Comparison of ENCODE assay signal across 11 mouse cellular contexts in the genomic region with DNA sequence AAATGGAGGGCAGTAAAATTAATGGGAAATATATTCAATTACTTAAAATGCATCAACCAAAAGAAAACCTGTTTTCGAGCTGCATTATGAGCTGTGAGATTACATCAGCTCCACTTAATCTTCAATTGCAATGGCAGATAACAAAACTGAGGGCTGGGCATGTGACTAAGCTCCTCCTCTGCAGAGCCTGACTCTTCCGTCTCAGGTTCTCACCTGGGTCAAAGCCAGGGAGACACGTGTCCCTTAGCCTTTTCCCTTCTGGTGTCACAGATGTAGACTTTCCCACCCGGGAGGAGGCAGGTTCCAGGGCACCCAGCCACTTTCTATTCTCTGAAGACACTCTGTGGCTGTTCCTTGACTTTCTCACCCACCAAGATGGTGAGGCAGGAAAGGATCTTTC. TPM values are rescaled to one million over a fixed set of nuclear protein-coding genes. Genes with fewer than 3 reads are reported as not detected.
DNase-seq lines count a peak whose midpoint lies in the region; ATAC-seq and TF ChIP-seq lines count a peak whose summit lies in the region.
"Had no signal": no experiment of that assay in that cellular context is flagged by ENCODE, and none has a peak within 500 bp of the region (broad histone marks: within the 10 kb centered on the region; RNA-seq: fewer than 3 reads in every experiment).

No protein-coding gene starts in this region.

- no peak overlapping the region for H3K9ac ChIP-seq in forebrain, embryonic 16.5 days (replicated peaks; ENCODE audit: low read depth, low read length)
- H3K9ac ChIP-seq in forebrain, embryonic 12.5 days = no peak overlapping the region
- no peak overlapping the region for H3K9ac ChIP-seq in embryonic facial prominence, embryonic 15.5 days
- H3K9ac ChIP-seq: embryonic facial prominence, embryonic 13.5 days had no signal

- WGBS in forebrain, embryonic 16.5 days = 47% methylated on average over 4 of the region's 4 CpGs
- WGBS in forebrain, embryonic 12.5 days = 78% methylated on average over 4 of the region's 4 CpGs
- WGBS in embryonic facial prominence, embryonic 15.5 days = 44% methylated on average over 4 of the region's 4 CpGs

- ATAC-seq in forebrain, embryonic 16.5 days = peak; percentile 67
- no peak for ATAC-seq in forebrain, embryonic 12.5 days (ENCODE audit: low FRiP score)
- peak; percentile 57; the same call in 1 of the 2 replicates for ATAC-seq in embryonic facial prominence, embryonic 15.5 days (ENCODE audit: insufficient number of reproducible peaks, low FRiP score, low TSS enrichment, low read depth)

- intact Hi-C loops in left cerebral cortex, postnatal 25 days (cut with DNase I) = no loop called here

- DNase-seq in brain, embryonic 14.5 days (ENCODE audit: low read depth) = peak; percentile 56
- DNase-seq in kidney, postnatal 4 days = peak; percentile 20 to 39
- DNase-seq in testis, postnatal 10 days (ENCODE audit: low spot score) = no peak
- DNase-seq in layer of hippocampus, postnatal 25 days (ENCODE audit: extremely low spot score in 1 of 2, low spot score in 1 of 2) = no peak
- DNase-seq in left cerebral cortex, postnatal 25 days (ENCODE audit: low spot score in 2 of 2) = no peak

- H3K4me1 ChIP-seq in forebrain, embryonic 16.5 days (replicated peaks; ENCODE audit: control insufficient read depth, insufficient read depth, low read length) = no peaks in the 10 kb centered on the region
- peaks cover 6% of the 10 kb centered on the region; the same call in 1 of the 2 replicates for H3K4me1 ChIP-seq in forebrain, embryonic 12.5 days
- no peaks in the 10 kb centered on the region for H3K4me1 ChIP-seq in embryonic facial prominence, embryonic 15.5 days
- H3K4me1 ChIP-seq: embryonic facial prominence, embryonic 13.5 days had no signal

- no peak overlapping the region for H3K4me2 ChIP-seq in forebrain, embryonic 16.5 days (ENCODE audit: low read length)
- no peak overlapping the region for H3K4me2 ChIP-seq in forebrain, embryonic 12.5 days
- H3K4me2 ChIP-seq in embryonic facial prominence, embryonic 15.5 days (replicated peaks) = no peak overlapping the region
- H3K4me2 ChIP-seq: embryonic facial prominence, embryonic 13.5 days had no signal

- no peak for TF ChIP-seq POLR2A in brain, embryonic 14.5 days (IDR thresholded peaks at IDR 0.05; ENCODE audit: borderline replicate concordance, extremely low read depth, insufficient read depth, insufficient read length, poor library complexity, severe bottlenecking)

- no peak for TF ChIP-seq CTCF in brain, embryonic 14.5 days (IDR thresholded peaks at IDR 0.05; ENCODE audit: borderline replicate concordance, extremely low read depth, insufficient read depth, insufficient read length)

- H3K27me3 ChIP-seq in forebrain, embryonic 16.5 days (replicated peaks; ENCODE audit: control insufficient read depth, insufficient read depth, low read length) = no peaks in the 10 kb centered on the region
- H3K27me3 ChIP-seq in forebrain, embryonic 12.5 days = no peaks in the 10 kb centered on the region
- H3K27me3 ChIP-seq in embryonic facial prominence, embryonic 15.5 days = no peaks in the 10 kb centered on the region
- H3K27me3 ChIP-seq: embryonic facial prominence, embryonic 13.5 days had no signal

- no peak overlapping the region for H3K4me3 ChIP-seq in forebrain, embryonic 16.5 days (replicated peaks; ENCODE audit: low read length)
- no peak overlapping the region for H3K4me3 ChIP-seq in forebrain, embryonic 12.5 days (replicated peaks)
- H3K4me3 ChIP-seq in embryonic facial prominence, embryonic 15.5 days (replicated peaks) = no peak overlapping the region
- H3K4me3 ChIP-seq: embryonic facial prominence, embryonic 13.5 days had no signal

- no peak overlapping the region for H3K27ac ChIP-seq in forebrain, embryonic 16.5 days (ENCODE audit: low read length)
- H3K27ac ChIP-seq in forebrain, embryonic 12.5 days = no peak overlapping the region
- H3K27ac ChIP-seq in embryonic facial prominence, embryonic 15.5 days (replicated peaks) = no peak overlapping the region
- H3K27ac ChIP-seq: embryonic facial prominence, embryonic 13.5 days; macrophage had no signal

- no peaks in the 10 kb centered on the region for H3K36me3 ChIP-seq in forebrain, embryonic 16.5 days (ENCODE audit: control insufficient read depth, insufficient read depth)
- H3K36me3 ChIP-seq in forebrain, embryonic 12.5 days (replicated peaks) = no peaks in the 10 kb centered on the region
- no peaks in the 10 kb centered on the region for H3K36me3 ChIP-seq in embryonic facial prominence, embryonic 15.5 days
- H3K36me3 ChIP-seq: embryonic facial prominence, embryonic 13.5 days had no signal

- no peaks in the 10 kb centered on the region for H3K9me3 ChIP-seq in forebrain, embryonic 16.5 days (ENCODE audit: control insufficient read depth, low read length)
- H3K9me3 ChIP-seq in forebrain, embryonic 12.5 days = no peaks in the 10 kb centered on the region
- no peaks in the 10 kb centered on the region for H3K9me3 ChIP-seq in embryonic facial prominence, embryonic 15.5 days (replicated peaks)
- H3K9me3 ChIP-seq: embryonic facial prominence, embryonic 13.5 days had no signal

RNA-seq across cellular contexts. Expression of a gene that starts 12.0 kb away (rescaled TPM):
- 1.4 and 1.7 TPM in 2 replicates for polyA plus RNA-seq in forebrain, embryonic 16.5 days (2015; fragmentation: Nextera tagmentation; extraction: Ambion mirVana)
- polyA plus RNA-seq in forebrain, embryonic 12.5 days (2016; fragmentation: Nextera tagmentation; extraction: Ambion mirVana) = 0.58 and 0.59 TPM in 2 replicates
- polyA plus RNA-seq in brain, embryonic 14.5 days (2012; rRNA removed) = 0.49 and 0.53 TPM in 2 replicates
- polyA plus RNA-seq in embryonic facial prominence, embryonic 15.5 days (2015; fragmentation: Nextera tagmentation; extraction: Ambion mirVana) = 8.8 and 9.4 TPM in 2 replicates
- total RNA-seq in layer of hippocampus, postnatal 25 days (2021) = 10 to 100 TPM; 10.6 to 10.7 TPM
- 1 to 10 TPM; 3.6 to 5.2 TPM for total RNA-seq in left cerebral cortex, postnatal 25 days (2021)
- polyA plus RNA-seq: macrophage had no signal

RNA-seq across cellular contexts. Expression of a gene that starts 58.3 kb away (rescaled TPM):
- polyA plus RNA-seq in forebrain, embryonic 16.5 days (2015; fragmentation: Nextera tagmentation; extraction: Ambion mirVana) = 1.3 and 2.1 TPM in 2 replicates
- 0.13 and 0.20 TPM in 2 replicates for polyA plus RNA-seq in forebrain, embryonic 12.5 days (2016; fragmentation: Nextera tagmentation; extraction: Ambion mirVana)
- 0.10 and 0.18 TPM in 2 replicates for polyA plus RNA-seq in brain, embryonic 14.5 days (2012; rRNA removed)
- 3.4 and 3.8 TPM in 2 replicates for polyA plus RNA-seq in embryonic facial prominence, embryonic 15.5 days (2015; fragmentation: Nextera tagmentation; extraction: Ambion mirVana)
- total RNA-seq in layer of hippocampus, postnatal 25 days (2021) = under 1 TPM; 0.20 to 0.40 TPM
- under 1 TPM; 0.34 to 0.62 TPM for total RNA-seq in left cerebral cortex, postnatal 25 days (2021)
- polyA plus RNA-seq: macrophage had no signal

RNA-seq across cellular contexts. Expression of a gene that starts 58.3 kb away (rescaled TPM):
- polyA plus RNA-seq in forebrain, embryonic 16.5 days (2015; fragmentation: Nextera tagmentation; extraction: Ambion mirVana) = 1.6 and 3.3 TPM in 2 replicates
- 0.57 and 1.2 TPM in 2 replicates for polyA plus RNA-seq in forebrain, embryonic 12.5 days (2016; fragmentation: Nextera tagmentation; extraction: Ambion mirVana)
- 0.08 and 0.53 TPM in 2 replicates for polyA plus RNA-seq in brain, embryonic 14.5 days (2012; rRNA removed)
- polyA plus RNA-seq in embryonic facial prominence, embryonic 15.5 days (2015; fragmentation: Nextera tagmentation; extraction: Ambion mirVana) = 12.8 and 18.1 TPM in 2 replicates
- 1 to 10 TPM in 1 of 2 experiments, under 1 TPM in 1; 0.92 to 1.4 TPM for total RNA-seq in layer of hippocampus, postnatal 25 days (2021)
- total RNA-seq in left cerebral cortex, postnatal 25 days (2021) = 1 to 10 TPM in 1 of 2 experiments, under 1 TPM in 1; 0.69 to 2.2 TPM
- polyA plus RNA-seq: macrophage; testis, adult 2 months had no signal

Comparison
In these comparisons a context has a peak if more than half of its experiments do, and no peak if none do; other contexts are left out.
1. DNase-seq: peak in brain, embryonic 14.5 days (single experiment) and kidney, postnatal 4 days (2 of 2); none in testis, postnatal 10 days (single experiment), layer of hippocampus, postnatal 25 days (0 of 2) and left cerebral cortex, postnatal 25 days (0 of 2).